Mouse (Mus musculus) intestine, embryonic 15.5 days (tissue): Measurements from ENCODE around the gene Stum. TPM values are rescaled to one million over a fixed set of nuclear protein-coding genes. Genes with fewer than 3 reads are reported as not detected.

ENCODE experiments used
- ATAC-seq: fragments of 200-750 bp; cut with Nextera tagmentation; 2 replicates; pipeline ENCODE4 v1.8.0; 2017; ENCODE audit warnings: moderate TSS enrichment, moderate library complexity
- H3K27ac ChIP-seq: fragments of 300-500 bp; sonication (generic); 2 replicates; pipeline ENCODE4 v1.5.1; 2015; ENCODE audit warnings: mild to moderate bottlenecking, inconsistent platforms
- H3K27me3 ChIP-seq: fragments of 300-500 bp; sonication (generic); replicated peaks from 2 replicates; pipeline ENCODE4 v1.6.1; 2015; ENCODE audit warnings: inconsistent platforms
- H3K36me3 ChIP-seq: fragments of 300-500 bp; sonication (generic); 2 replicates; pipeline ENCODE4 v1.6.1; 2015; ENCODE audit warnings: inconsistent platforms
- H3K4me1 ChIP-seq: fragments of 300-500 bp; sonication (generic); replicated peaks from 2 replicates; pipeline ENCODE4 v1.6.1; 2015; ENCODE audit warnings: inconsistent platforms
- H3K4me2 ChIP-seq: fragments of 300-500 bp; sonication (generic); replicated peaks from 2 replicates; pipeline ENCODE4 v1.6.1; 2015; ENCODE audit warnings: mild to moderate bottlenecking, inconsistent platforms
- H3K4me3 ChIP-seq: fragments of 300-500 bp; sonication (generic); replicated peaks from 2 replicates; pipeline ENCODE4 v1.5.1; 2015; ENCODE audit warnings: inconsistent platforms
- H3K9ac ChIP-seq: fragments of 300-500 bp; sonication (generic); 2 replicates; pipeline ENCODE4 v1.6.1; 2015; ENCODE audit warnings: inconsistent platforms
- H3K9me3 ChIP-seq: fragments of 300-500 bp; sonication (generic); 2 replicates; pipeline ENCODE4 v1.6.1; 2016; ENCODE audit warnings: inconsistent platforms
- WGBS: fragments of 180-500 bp; shearing (Covaris S2); methylation state at CpG from one replicate; pipeline ENCODE4 v1.1.7; 2015; 5-methylcytosine and 5-hydroxymethylcytosine counted together
- polyA plus RNA-seq: library from polyadenylated mRNA; unstranded; fragments of >200 nt; fragmentation: Nextera tagmentation; extraction: Ambion mirVana; gene quantifications from 2 replicates; pipeline ENCODE4 v1.2.1, GENCODE M21; 2015

Gene Stum
- polyA plus RNA-seq, 1 experiment from 2014 or later, result 1.4 TPM

DNA sequence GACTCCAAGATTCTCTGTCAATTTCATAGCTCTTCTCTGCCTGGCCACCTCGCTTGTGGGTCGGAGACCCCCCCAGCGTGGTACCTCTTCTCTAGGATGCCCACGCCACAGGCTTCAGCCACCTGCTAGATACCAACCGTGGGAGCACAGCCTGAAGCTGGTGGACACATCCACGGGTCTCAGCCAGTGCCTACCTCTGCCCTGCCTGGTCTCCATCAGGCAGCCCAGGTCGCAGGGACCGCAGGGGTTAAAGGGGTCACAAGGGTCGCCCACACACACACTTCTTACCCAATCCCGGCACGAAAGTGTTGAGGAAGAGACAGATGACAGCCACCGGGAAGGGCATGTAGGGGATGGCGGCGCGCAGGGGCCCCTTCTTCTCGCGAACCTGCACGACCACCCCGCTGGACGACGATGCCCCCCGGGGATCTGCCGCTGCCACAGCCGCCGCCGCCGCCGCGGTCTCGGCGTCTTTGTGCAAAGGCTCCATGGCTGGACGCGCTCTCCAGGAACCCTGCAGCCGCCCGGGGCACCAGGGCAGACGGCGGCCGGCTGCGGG lies 385 bp downstream of the Stum start:
- Histone ChIP-seq H3K27ac (no peak overlapping the region), H3K36me3 (no peaks in the 10 kb centered on the region), H3K4me2 (peak overlapping the region; percentile 88), H3K9ac (peak overlapping the region; percentile 35; the same call in 1 of the 2 replicates), H3K27me3 (peaks cover 37% of the 10 kb centered on the region), H3K4me1 (peaks cover 19% of the 10 kb centered on the region), H3K9me3 (no peaks in the 10 kb centered on the region), H3K4me3 (peak overlapping the region; percentile 40)
- ATAC-seq, result no peak
- WGBS, result 4% methylated on average over 39 of the region's 39 CpGs

DNA sequence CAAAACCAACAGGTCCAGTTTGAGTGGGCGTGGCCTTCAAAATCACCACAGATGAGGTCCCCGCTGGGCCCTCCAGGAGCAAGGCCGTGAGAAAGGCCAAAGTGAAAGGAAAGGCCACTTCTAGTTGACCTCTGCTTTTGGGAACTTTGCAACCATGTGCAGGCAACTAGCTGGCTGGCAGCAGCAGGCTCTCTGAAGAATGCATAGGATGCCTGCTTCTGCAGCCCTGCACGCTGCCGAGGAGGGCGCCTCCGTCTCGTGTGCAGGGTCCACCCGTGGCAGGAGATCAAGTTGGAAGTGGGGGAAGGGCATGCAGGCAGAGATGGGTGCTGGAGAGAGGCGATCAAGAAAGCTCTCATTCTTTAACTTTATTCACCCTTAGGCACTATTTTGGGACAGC lies 1.3 kb downstream of the Stum start:
- H3K9me3 ChIP-seq, result no peaks in the 10 kb centered on the region
- 37% methylated on average over 10 of the region's 10 CpGs for WGBS
- no peak overlapping the region for H3K9ac ChIP-seq
- no peaks in the 10 kb centered on the region for H3K36me3 ChIP-seq
- H3K4me3 ChIP-seq, result no peak overlapping the region
- 0 out of 2 replicates have a peak, but pooled peaks have one; percentile 26 for ATAC-seq
- no peak overlapping the region for H3K27ac ChIP-seq
- peaks cover 34% of the 10 kb centered on the region for H3K27me3 ChIP-seq
- peaks cover 19% of the 10 kb centered on the region for H3K4me1 ChIP-seq
- peak overlapping the region; percentile 88; the same call in 1 of the 2 replicates for H3K4me2 ChIP-seq

DNA sequence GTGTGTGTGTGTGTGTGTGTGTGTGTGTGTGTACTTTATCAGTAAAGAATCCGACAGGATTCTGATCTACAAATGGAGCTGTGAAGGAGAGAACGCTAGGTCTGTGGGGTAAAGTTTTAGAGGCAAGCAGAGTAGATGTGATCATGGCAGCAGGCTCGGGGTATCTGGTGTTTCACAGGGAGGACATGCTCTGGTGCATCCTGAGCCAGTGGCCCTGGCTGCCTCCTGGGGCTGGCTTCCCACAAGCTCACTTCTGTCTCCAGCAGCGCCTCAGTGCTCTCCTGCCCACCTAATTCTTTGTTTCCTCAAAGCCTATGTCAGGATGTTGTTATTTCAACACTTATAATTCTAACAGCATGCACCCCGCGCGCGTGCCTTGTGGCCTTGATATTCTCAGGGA lies 2.0 kb downstream of the Stum start:
- H3K4me3 ChIP-seq, result no peak overlapping the region
- H3K9me3 ChIP-seq, result no peaks in the 10 kb centered on the region
- H3K4me2 ChIP-seq, result no peak overlapping the region
- no peaks in the 10 kb centered on the region for H3K36me3 ChIP-seq
- peaks cover 34% of the 10 kb centered on the region for H3K27me3 ChIP-seq
- no peak overlapping the region for H3K27ac ChIP-seq
- no peak for ATAC-seq
- WGBS, result 60% methylated on average over 8 of the region's 8 CpGs
- peaks cover 19% of the 10 kb centered on the region for H3K4me1 ChIP-seq
- no peak overlapping the region for H3K9ac ChIP-seq

DNA sequence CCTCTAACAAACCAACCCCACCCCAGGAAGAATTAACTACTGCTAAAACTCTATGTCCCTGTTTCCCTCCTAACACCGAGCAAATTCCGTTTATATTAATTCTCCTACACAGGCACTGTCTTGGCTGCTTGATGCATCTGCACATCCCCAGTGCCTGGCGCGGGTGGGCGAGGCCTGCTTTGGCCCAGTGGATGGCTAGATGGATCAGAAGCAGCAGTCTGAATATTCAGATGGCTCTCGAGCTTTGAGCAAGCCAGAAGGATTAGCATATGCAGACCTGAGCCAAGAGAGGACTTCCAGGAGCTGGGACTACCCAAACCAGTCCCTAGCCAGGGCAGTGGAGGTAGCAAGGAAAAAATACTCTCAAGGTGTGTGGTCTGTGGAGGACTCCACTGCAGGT lies 3.0 kb downstream of the Stum start:
- ATAC-seq, result no peak
- 50% methylated on average over 6 of the region's 6 CpGs for WGBS

DNA sequence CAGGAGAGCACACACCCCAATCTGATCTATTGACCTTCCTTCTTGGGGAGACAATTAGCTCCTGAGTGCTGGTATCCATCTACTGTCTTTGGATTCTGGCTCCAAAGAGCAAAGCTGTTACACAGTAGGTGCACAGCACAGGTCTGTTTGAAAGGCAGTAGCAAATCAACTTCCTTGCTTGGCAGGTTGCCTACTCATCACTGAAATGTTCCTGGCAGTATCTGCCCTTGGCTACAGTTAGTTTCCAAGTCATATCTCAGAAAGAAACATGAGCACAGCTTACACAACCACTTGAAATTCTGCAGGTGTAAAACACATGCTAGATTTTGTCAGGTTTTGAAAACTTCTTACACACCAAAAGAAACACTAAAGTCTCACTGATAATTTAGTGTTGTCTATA lies 9.7 kb downstream of the Stum start:
- H3K36me3 ChIP-seq, result no peaks in the 10 kb centered on the region
- no peaks in the 10 kb centered on the region for H3K9me3 ChIP-seq
- H3K27me3 ChIP-seq, result 0 out of 2 replicates have a peak, but pooled peaks cover 3% of the 10 kb centered on the region
- no peak for ATAC-seq
- H3K4me1 ChIP-seq, result no peaks in the 10 kb centered on the region
- H3K9ac ChIP-seq, result no peak overlapping the region
- H3K27ac ChIP-seq, result no peak overlapping the region
- no peak overlapping the region for H3K4me2 ChIP-seq
- H3K4me3 ChIP-seq, result no peak overlapping the region

More for the DNA sequence above, 3.0 kb downstream of the Stum start:
- H3K27ac ChIP-seq, result no peak overlapping the region
- H3K36me3 ChIP-seq, result no peaks in the 10 kb centered on the region
- H3K4me2 ChIP-seq, result no peak overlapping the region
- H3K27me3 ChIP-seq, result peaks cover 34% of the 10 kb centered on the region
- no peak overlapping the region for H3K9ac ChIP-seq
- H3K4me3 ChIP-seq, result no peak overlapping the region
- H3K9me3 ChIP-seq, result no peaks in the 10 kb centered on the region
- peaks cover 19% of the 10 kb centered on the region for H3K4me1 ChIP-seq

DNA sequence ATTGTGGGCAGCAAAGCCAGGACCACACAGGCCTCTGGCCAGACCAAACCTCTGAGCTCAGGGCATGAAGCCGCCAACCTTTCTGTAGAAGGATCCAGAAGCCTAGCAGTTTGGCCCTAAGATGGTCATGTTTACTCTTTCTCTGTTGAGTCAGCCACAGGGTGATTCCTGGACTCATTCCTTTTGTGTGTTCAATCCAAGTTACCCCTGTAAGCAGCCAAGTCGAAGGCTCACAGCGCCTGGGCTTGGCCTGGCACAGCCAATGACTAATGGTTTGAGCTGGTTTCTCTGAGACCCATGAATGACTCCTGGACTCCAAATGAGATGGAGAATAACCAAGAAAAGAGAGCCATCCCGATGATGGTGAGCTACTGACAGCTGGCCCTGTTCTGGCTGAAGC lies 15.3 kb downstream of the Stum start:
- H3K4me3 ChIP-seq, result no peak overlapping the region
- no peak overlapping the region for H3K4me2 ChIP-seq
- ATAC-seq, result no peak
- H3K9ac ChIP-seq, result no peak overlapping the region
- WGBS, result 90% methylated on average over 4 of the region's 4 CpGs
- H3K27me3 ChIP-seq, result no peaks in the 10 kb centered on the region
- H3K27ac ChIP-seq, result no peak overlapping the region
- no peaks in the 10 kb centered on the region for H3K4me1 ChIP-seq
- no peaks in the 10 kb centered on the region for H3K36me3 ChIP-seq
- no peaks in the 10 kb centered on the region for H3K9me3 ChIP-seq

DNA sequence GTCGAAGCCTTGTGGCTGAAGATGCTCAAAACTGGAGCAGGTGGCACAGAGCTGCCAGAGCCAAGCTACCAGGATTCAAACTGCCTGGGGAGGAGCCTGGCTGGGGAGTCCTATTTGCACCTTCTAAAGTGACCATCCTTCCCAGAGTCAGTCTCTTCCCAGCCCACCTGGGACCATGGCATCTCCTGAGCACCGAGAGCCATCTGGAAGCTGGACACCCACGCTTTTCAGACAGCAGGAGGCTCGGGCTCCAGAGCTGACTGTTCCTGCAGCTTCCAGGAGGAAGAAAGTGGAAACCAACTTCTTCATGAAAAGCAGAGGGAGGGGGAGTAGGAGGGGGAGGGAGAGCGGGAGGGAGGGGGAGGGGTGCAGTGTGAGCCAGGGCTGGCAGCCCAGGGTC lies 17.7 kb downstream of the Stum start:
- H3K27me3 ChIP-seq, result no peaks in the 10 kb centered on the region
- ATAC-seq, result no peak
- H3K4me1 ChIP-seq, result 0 out of 2 replicates have a peak, but pooled peaks cover 5% of the 10 kb centered on the region
- no peaks in the 10 kb centered on the region for H3K36me3 ChIP-seq
- H3K27ac ChIP-seq, result no peak overlapping the region
- 66% methylated on average over 5 of the region's 5 CpGs for WGBS
- H3K9ac ChIP-seq, result no peak overlapping the region
- no peak overlapping the region for H3K4me3 ChIP-seq
- H3K4me2 ChIP-seq, result no peak overlapping the region
- no peaks in the 10 kb centered on the region for H3K9me3 ChIP-seq

DNA sequence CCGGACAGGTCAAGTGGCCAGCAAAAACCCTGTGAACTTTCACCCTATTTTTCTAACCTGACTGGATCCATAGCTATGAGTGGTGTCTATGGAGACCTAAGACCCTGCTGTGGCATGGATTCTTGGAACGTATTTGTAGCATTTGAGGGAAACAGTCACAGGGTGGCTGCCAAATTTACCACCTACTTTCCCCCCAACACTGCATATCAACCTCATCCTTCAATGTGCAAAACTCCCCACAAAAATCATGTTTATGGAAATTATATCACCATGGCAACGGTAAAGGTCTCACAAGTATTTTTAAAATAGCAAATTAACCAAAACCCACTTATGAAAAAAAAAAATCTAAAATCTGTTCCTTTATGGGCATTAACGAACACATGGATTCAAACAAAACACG lies 18.9 kb downstream of the Stum start:
- H3K27me3 ChIP-seq, result no peaks in the 10 kb centered on the region
- no peak overlapping the region for H3K4me2 ChIP-seq
- 86% methylated on average over 5 of the region's 5 CpGs for WGBS
- no peak overlapping the region for H3K4me3 ChIP-seq
- H3K4me1 ChIP-seq, result 0 out of 2 replicates have a peak, but pooled peaks cover 5% of the 10 kb centered on the region
- H3K9me3 ChIP-seq, result no peaks in the 10 kb centered on the region
- no peak overlapping the region for H3K9ac ChIP-seq
- H3K36me3 ChIP-seq, result no peaks in the 10 kb centered on the region
- ATAC-seq, result no peak
- no peak overlapping the region for H3K27ac ChIP-seq

DNA sequence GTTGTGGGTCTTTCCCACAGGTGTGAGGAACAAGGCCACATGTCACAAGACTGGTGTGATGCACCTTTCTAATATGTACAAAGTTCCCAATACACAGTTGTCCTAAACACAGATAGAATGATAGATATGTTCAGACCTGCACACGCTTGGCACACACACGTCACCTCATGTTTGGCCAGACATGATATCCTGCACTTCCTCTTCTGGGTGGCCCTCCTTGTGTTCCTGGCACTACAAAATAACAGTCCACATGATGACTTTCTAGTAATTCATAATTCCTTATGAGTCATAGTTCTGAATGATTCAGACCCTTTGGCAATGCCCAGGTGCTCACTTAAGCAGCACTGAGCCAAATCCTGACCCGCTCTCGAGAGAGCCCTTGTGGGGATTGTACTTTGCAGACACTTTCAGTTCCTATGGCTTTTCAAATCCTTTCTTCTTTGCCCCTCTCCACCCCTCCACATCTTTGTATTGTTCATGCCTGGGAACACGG lies 20.3 kb downstream of the Stum start:
- 91% methylated on average over 5 of the region's 5 CpGs for WGBS
- Histone ChIP-seq H3K4me3 (no peak overlapping the region), H3K4me2 (no peak overlapping the region), H3K36me3 (no peaks in the 10 kb centered on the region), H3K9me3 (no peaks in the 10 kb centered on the region), H3K9ac (no peak overlapping the region), H3K27me3 (no peaks in the 10 kb centered on the region), H3K27ac (no peak overlapping the region), H3K4me1 (0 out of 2 replicates have a peak, but pooled peaks cover 12% of the 10 kb centered on the region)
- ATAC-seq, result no peak

DNA sequence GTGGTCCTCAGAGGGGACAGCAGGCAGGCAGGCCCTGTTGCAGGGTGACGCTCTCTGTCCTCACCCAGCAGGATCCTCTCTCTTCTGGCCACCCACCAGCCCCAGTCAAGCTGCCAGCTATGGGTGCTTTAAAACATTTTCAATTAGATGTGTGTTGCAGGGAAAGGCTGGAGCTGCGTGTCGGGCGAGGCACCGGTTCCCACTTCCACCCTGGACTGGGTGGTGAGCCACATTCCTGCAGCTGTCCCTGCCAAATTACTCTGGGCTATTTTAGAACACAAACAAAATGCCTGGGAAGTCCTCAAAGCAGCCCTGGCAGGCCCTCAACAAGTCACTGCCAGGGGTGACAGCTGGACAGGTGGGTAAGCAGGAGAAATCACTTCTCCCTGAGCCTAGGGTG lies 20.9 kb downstream of the Stum start:
- no peak for ATAC-seq
- Histone ChIP-seq H3K27ac (no peak overlapping the region), H3K4me1 (0 out of 2 replicates have a peak, but pooled peaks cover 13% of the 10 kb centered on the region), H3K36me3 (no peaks in the 10 kb centered on the region), H3K9ac (no peak overlapping the region), H3K4me3 (no peak overlapping the region), H3K27me3 (no peaks in the 10 kb centered on the region), H3K4me2 (no peak overlapping the region), H3K9me3 (no peaks in the 10 kb centered on the region)
- WGBS, result 79% methylated on average over 5 of the region's 5 CpGs

DNA sequence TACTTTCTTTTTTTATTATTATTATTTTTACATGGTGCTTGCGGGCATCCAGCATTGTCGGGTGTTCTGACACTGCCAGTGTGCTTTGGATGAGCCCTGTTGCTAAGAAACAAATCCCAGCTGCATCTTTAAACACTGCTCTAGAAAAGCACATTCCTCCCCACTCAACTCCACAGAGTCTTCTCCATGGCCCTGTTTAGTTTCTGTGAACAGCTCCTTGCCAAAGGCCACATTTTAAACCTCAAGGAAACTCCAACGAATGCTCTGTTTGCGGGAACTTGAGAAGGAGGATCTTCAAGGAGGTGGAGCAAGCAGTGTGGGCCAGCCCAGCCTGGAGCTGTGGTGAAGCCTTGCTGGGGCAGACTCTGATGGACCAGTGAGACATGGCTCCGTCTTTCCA lies 22.6 kb downstream of the Stum start:
- Histone ChIP-seq H3K4me2 (no peak overlapping the region), H3K9me3 (no peaks in the 10 kb centered on the region), H3K4me1 (0 out of 2 replicates have a peak, but pooled peaks cover 13% of the 10 kb centered on the region), H3K27me3 (no peaks in the 10 kb centered on the region), H3K36me3 (no peaks in the 10 kb centered on the region), H3K4me3 (no peak overlapping the region), H3K9ac (no peak overlapping the region), H3K27ac (peak overlapping the region; percentile 44)
- ATAC-seq, result peak; percentile 63
- 26% methylated on average over 5 of the region's 5 CpGs for WGBS

DNA sequence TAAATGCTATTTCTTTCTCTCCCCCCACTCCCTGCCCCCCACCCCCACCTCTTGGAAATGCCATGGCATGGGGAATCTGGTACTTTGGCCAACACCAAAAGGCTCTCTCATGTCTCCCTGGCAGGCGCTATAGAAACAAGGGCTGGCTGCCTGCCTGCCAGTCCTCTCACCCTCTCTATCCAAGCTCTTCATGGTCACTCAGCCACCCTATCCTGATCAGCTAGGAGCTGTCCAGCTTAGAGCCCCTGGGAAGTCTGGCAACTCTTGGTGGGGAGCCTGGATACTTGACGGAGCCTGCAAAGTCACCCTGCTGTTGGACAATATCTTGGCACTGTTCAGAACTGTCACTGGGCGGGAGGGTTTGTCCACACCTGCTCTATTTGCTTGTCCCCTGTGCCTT lies 24.6 kb downstream of the Stum start:
- H3K4me3 ChIP-seq, result no peak overlapping the region
- H3K36me3 ChIP-seq, result no peaks in the 10 kb centered on the region
- 58% methylated on average over 3 of the region's 3 CpGs for WGBS
- no peak overlapping the region for H3K27ac ChIP-seq
- no peaks in the 10 kb centered on the region for H3K27me3 ChIP-seq
- H3K4me2 ChIP-seq, result no peak overlapping the region
- no peaks in the 10 kb centered on the region for H3K9me3 ChIP-seq
- H3K9ac ChIP-seq, result no peak overlapping the region
- H3K4me1 ChIP-seq, result 0 out of 2 replicates have a peak, but pooled peaks cover 13% of the 10 kb centered on the region
- ATAC-seq, result no peak

DNA sequence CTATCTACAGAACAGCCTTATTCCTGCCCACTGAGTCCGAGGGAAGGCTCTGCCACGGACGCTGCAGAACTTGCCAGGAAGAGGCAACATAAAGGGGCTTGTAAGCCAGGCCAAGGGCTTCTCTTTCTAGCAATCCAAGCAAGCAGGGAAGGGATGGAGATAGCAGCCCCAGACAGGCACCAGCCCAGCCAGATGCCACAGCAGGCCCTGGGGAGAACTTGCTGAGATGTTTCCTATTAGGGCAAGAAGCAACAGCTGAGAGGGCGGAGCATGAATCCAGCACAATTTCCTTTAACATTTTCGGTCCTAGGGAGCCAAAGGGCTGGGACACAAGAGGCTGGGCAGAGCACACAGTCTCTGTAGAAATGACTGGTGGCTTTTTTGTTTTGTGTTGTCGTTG lies 25.0 kb downstream of the Stum start:
- ATAC-seq, result peak; percentile 36; the same call in 1 of the 2 replicates

More for the DNA sequence above, 25.0 kb downstream of the Stum start:
- Histone ChIP-seq H3K27ac (0 out of 2 replicates have a peak overlapping the region, but pooled peaks have one; percentile 32), H3K9ac (no peak overlapping the region), H3K9me3 (no peaks in the 10 kb centered on the region), H3K4me2 (no peak overlapping the region), H3K4me1 (0 out of 2 replicates have a peak, but pooled peaks cover 13% of the 10 kb centered on the region), H3K27me3 (no peaks in the 10 kb centered on the region), H3K4me3 (no peak overlapping the region), H3K36me3 (no peaks in the 10 kb centered on the region)
- 51% methylated on average over 6 of the region's 6 CpGs for WGBS
